Mouse (Mus musculus): ENCODE measurements at regions not wholly inside any gene's neighbourhood (a gene's known extent, or its start where the extent isn't known, plus 50 kb on each side); places are given as distances from the start of the nearest gene placed in this dataset.

DNA sequence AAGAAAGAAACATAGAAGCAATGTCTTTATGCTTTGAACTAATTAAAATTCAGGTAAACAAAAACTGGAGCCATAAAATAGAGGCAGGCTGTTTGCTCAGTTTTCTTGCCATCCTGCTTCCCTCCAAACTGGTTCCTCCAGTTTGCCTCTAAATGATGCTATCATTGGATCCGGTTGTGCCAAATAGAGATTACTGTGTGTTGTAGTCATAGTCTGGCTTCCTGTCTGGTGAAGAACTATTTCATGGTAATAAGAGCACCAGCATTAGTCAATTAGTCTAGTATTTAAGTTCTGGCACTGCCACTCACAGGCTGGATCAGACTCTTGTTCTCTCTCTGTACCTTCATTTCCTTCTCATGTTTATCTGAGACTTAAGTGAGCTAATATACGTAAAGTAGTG is 141.9 kb upstream of the Rasa1 start:
- no peak for DNase-seq (ENCODE audit: low read depth, low spot score)

DNA sequence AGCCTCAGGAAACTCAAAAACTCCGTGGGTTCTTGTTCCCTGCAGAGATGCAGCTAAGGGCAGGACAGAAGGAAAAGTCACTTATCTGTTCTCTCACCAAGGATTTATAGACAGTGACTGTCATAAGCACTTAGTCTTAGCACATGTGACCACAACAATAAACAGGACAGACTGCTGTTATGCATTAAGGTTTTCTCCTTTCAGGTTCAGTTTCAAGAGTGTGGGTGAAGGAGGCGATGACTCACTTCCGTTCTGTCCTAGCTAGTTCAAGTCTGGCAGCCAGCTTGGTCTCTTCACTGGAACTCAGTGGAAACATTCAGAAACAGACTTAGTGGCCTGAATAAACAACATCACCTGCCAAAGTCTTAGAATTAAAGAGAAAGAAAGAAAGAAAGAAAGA is 141.1 kb upstream of the Rasa1 start:
- DNase-seq (ENCODE audit: low read depth, low spot score), result no peak

DNA sequence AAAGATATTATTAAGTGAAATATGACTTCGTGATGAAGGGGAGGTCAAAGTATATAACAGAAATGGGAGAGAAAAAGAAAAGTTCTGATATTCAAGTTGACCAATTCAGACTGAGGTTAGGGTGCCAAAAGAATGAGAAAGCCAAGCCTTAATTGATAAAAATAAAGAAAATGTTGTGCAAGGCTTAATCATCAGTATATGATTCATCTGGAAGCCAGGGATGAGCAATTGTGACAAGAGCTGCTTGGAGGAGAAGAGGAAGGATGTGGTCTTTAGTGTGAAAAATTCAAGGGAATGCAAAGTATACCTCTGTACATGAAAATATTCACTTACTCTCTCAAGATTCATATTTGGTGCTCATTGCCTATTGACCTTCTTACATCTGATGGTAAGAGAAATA is 129.7 kb upstream of the Rasa1 start:
- no peak for DNase-seq (ENCODE audit: low read depth, low spot score)

DNA sequence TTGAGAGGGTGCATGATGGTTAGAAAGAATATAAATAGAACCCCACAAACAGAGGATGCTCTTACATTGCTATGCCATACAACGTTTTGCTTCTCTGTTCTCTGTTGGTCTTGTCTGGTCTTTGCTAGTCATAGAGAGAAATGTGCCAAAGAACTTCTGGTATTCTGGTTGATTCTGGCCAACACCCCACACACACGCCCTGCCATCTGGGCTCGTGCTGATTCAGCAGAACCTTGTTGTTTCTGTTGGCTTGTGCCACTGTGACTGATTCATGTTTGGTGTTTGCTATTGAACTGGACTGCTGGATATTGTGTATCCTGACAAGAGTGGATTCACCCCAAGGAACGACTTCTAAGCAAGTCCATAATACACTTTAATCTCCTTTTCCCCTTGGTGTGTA is 126.0 kb upstream of the Rasa1 start:
- DNase-seq (ENCODE audit: low read depth, low spot score), result no peak

DNA sequence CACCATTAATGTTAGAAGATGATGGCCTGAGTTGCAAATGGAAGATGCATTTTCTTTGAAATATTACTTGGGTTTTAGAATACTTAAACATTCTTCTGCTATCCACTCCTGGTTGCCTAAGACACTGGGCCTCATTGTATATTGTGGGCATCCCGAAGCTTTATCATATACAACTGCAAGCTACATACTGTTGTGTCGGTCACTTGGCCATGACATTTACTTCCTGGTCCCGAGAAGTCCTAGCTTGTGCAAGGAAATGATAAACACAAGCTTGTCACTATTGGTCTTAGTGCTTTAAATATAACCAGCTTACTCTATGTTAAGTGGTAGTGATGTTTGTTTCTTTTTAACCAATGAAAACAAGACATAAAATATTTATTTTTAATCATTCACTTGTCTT is 122.4 kb upstream of the Rasa1 start:
- no peak for DNase-seq (ENCODE audit: low read depth, low spot score)

DNA sequence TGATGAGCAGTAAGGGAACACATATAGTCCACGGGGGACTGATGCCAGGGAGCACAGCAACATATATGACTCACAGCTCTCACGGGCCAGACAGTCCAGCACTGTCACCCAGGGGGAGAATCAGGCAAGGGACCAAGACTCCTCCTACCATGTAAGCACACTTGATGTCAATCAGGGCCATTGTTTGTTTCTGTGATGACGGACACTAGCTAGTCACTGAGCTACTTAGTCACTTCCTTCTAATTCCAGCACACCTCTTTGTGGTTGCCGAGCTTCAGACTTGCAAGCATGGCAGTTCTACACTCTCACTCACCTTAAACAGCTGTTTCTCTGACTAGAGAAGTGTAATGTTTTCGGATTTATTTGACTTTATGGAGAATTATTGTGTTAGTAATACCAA is 109.9 kb upstream of the Rasa1 start:
- DNase-seq (ENCODE audit: low read depth, low spot score), result no peak

DNA sequence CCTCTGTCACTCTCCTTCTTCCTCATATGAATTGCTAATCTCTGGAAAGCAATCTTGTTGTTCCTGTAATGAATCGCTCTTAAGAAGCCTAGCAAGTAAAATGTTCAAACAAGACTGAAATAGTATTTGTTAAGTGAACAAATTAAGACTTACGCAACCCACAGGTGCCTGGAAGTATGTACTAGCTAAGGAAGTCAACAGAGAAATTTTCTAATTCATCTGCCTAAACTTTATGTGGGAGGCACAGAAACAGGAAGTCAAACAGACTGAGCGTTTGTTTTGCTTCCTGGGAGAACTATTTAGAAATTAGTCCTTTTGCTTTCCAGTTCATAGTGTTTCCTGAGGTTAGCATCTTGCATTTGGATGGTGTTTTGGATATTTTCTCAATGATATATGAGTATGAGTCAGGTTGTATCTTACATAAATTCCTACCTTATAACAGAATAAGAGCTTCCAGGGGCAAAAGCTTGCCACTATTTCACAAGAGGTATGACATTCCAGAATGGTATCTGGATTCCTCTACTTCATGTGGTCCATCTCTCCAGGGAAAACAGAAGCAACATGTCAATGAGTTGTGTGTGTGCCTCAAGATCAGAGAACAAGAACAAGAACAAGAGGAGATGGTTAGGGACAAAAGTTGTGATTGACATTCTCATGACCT is 87.5 kb upstream of the Rasa1 start:
- no peak for DNase-seq (ENCODE audit: low read depth, low spot score)

DNA sequence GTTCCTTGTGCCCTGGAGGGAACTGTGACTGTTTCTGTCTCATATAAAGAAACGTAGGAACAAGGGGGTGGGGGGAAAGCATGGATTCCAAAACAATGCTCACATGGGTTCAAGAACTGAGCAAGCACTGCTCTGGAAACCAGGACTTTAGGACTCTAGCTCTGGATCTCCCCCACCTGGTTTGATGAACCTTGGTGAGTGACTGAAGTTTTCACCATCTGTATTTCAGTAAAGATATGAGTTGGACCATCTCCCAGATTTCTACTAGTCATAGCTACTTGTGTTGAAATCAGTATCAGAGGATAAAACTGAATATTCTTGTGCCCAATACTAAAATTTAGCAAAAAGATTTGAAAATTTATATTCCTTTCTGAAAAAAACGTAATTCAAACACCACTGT is 70.7 kb upstream of the Rasa1 start:
- no peak for DNase-seq (ENCODE audit: low read depth, low spot score)

DNA sequence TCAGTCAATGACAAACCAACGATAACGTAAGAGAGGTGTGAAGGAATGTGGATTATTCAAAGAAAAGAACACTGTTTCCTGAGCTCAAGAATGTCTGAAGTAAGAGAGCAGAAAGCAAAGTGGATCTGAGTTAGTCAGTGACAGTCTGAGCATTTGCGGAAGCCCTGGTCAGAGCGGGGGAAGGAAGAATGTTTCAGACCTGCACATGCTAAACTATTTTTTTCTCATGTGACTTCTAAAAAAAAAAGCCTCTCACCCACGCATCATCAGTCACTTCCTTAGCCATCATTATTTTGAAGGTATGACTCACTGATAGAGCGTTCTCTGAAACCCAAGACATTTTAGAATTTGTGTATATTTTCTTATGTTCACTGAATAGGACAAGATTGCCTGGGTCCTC is 70.2 kb upstream of the Rasa1 start:
- DNase-seq (ENCODE audit: low read depth, low spot score), result no peak

DNA sequence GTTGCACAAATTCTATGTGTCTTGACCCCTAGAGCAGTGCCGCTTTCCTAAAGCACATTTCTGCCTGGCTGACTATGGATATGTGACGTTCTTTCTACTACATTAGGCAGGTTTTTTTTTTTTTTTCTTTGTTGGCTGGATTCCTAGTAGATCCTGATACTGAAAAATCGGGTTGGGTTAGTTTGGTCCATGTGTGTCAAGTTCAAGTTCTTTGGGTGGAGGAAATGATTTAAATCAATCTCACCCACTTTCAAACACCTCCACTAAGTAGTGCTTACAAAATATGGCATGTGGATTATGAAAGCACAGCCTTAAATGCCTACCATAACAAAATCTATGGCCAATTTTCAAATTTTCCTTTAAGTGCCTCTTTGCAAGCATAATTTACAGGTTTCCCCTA is 63.1 kb upstream of the Rasa1 start:
- DNase-seq (ENCODE audit: low read depth, low spot score), result no peak
